Mouse (Mus musculus) heart, postnatal 0 days (tissue): ENCODE data around the gene Gm17651. TPM values are rescaled to one million over a fixed set of nuclear protein-coding genes. Genes with fewer than 3 reads are reported as not detected.

Experiments used
- ATAC-seq: fragments of 200-750 bp; cut with Nextera tagmentation; 2 replicates; pipeline ENCODE4 v1.8.0; 2017; ENCODE audit warnings: low read depth, moderate number of reproducible peaks, moderate library complexity; ENCODE audit not compliant: insufficient read depth
- DNase-seq: peaks from one replicate; pipeline ENCODE4 v3.0.0-alpha.2; 2016; ENCODE audit warnings: low spot score
- H3K27ac ChIP-seq: fragments of 300-500 bp; sonication (generic); 2 replicates; pipeline ENCODE4 v1.5.1; 2014; ENCODE audit warnings: low read depth, mild to moderate bottlenecking
- H3K27me3 ChIP-seq: fragments of 300-500 bp; sonication (generic); 2 replicates; pipeline ENCODE4 v1.6.1; 2014; ENCODE audit warnings: low read length, mixed read lengths; ENCODE audit not compliant: control insufficient read depth, insufficient read depth
- H3K36me3 ChIP-seq: fragments of 300-500 bp; sonication (generic); replicated peaks from 2 replicates; pipeline ENCODE4 v1.6.1; 2014; ENCODE audit warnings: low read length, mixed read lengths; ENCODE audit not compliant: control insufficient read depth, insufficient read depth
- H3K4me1 ChIP-seq: fragments of 300-500 bp; sonication (generic); 2 replicates; pipeline ENCODE4 v1.6.1; 2014; ENCODE audit warnings: antibody characterized with exemption; ENCODE audit not compliant: control insufficient read depth, insufficient read depth
- H3K4me2 ChIP-seq: fragments of 300-500 bp; sonication (generic); 2 replicates; pipeline ENCODE4 v1.6.1; 2014; ENCODE audit warnings: low read depth, mild to moderate bottlenecking, low read length, moderate library complexity
- H3K4me3 ChIP-seq: fragments of 300-500 bp; sonication (generic); 2 replicates; pipeline ENCODE4 v1.5.1; 2014; ENCODE audit warnings: low read depth, low read length
- H3K9ac ChIP-seq: fragments of 300-500 bp; sonication (generic); replicated peaks from 2 replicates; pipeline ENCODE4 v1.6.1; 2014; ENCODE audit warnings: low read depth, low read length, mixed read lengths
- H3K9me3 ChIP-seq: fragments of 300-500 bp; sonication (generic); replicated peaks from 2 replicates; pipeline ENCODE4 v1.6.1; 2016; ENCODE audit warnings: low read length; ENCODE audit not compliant: control insufficient read depth
- CTCF ChIP-seq: IDR thresholded peaks from 2 replicates; pipeline ENCODE4 v1.5.1; 2016; ENCODE audit warnings: antibody characterized with exemption, control low read depth, low read depth
- EP300 ChIP-seq: IDR thresholded peaks from 2 replicates; pipeline ENCODE4 v1.6.1; 2016; ENCODE audit warnings: antibody characterized with exemption, low read depth
- WGBS: fragments of 180-500 bp; shearing (Covaris S2); extraction: QIAGEN DNeasy Blood & Tissue Kit; methylation state at CpG from one replicate; pipeline ENCODE4 v1.1.7; 2014; 5-methylcytosine and 5-hydroxymethylcytosine counted together
- polyA plus RNA-seq: library from polyadenylated mRNA; unstranded; fragments of >200 nt; fragmentation: Nextera tagmentation; extraction: Ambion mirVana; gene quantifications from 2 replicates; pipeline ENCODE4 v1.2.1, GENCODE M21; 2015
- total RNA-seq: library from RNA; depleted of rRNA; stranded (reverse); fragments of >200 nt; gene quantifications from 2 replicates; pipeline ENCODE4 v1.2.3, GENCODE M21; 2014; ENCODE audit warnings: low replicate concordance; rRNA removed

The Gm17651 gene
- total RNA-seq, result not detected in 2 replicates
- not detected in 2 replicates for polyA plus RNA-seq

DNA sequence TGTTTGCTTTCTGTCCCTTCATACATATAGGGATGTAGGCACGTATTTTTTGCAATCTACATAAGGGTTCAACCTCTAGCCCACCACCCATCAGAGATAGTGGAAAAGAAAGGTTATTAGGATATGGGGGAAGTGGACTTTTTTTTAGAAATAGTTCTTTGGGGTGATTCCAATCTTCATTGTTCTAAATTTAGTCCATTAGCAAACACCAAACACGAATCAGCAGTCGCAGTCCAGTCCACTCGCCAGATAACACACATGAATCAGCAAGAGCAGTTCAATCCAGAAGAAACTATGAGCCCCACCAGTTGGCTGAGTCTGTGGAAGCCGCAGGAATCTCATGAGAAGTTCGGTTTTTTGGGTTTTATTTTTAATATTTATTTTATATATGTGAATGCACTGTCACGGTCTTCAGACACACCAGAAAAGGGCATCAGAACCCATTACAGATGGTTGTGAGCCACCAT is at the start of gene Gm17651:
Gene Gm17651, minus strand, starts transcription at position 51 of the 467 bp plus-strand sequence.
- Histone ChIP-seq H3K9ac (no peak within 1 kb of the TSS), H3K4me3 (no peak within 1 kb of the TSS), H3K36me3 (peaks cover 26% of the 10 kb centered on the region), H3K27ac (no peak within 1 kb of the TSS), H3K4me2 (no peak within 1 kb of the TSS), H3K27me3 (no peaks in the 10 kb centered on the region), H3K4me1 (no peaks in the 10 kb centered on the region), H3K9me3 (no peaks in the 10 kb centered on the region)
- TF ChIP-seq CTCF (no peak), EP300 (no peak)
- DNase-seq (no peak), ATAC-seq (no peak)
- 55% methylated on average over 7 of the region's 7 CpGs for WGBS

DNA sequence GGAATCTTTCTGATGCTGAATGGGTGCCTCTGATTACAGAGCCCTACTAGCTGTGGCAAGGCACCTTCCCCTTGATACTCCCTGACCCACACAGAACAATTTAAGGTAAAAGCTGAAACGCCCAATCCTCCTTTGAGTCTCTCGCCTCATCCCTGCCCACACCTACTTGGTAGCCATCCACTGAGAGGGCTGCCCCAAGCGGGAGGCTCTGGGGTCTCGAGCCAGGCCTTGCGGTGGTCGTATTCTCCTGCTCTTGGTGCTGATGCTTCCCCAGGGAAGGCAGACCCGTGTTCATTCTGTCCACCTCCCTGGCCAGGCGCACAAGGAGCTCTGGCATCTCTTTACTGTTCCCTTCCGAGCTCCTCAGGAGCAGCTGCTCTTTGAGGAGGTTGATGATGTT is 44.6 kb upstream of the Gm17651 start:
- ATAC-seq, result no peak
- DNase-seq, result no peak
- no peak for TF ChIP-seq CTCF
- H3K36me3 ChIP-seq, result peaks cover 87% of the 10 kb centered on the region
- no peaks in the 10 kb centered on the region for H3K9me3 ChIP-seq
- no peak overlapping the region for H3K4me2 ChIP-seq
- 90% methylated on average over 9 of the region's 9 CpGs for whole genome bisulfite sequencing
- H3K4me3 ChIP-seq, result no peak overlapping the region
- H3K4me1 ChIP-seq, result no peaks in the 10 kb centered on the region
- no peak overlapping the region for H3K9ac ChIP-seq
- no peak overlapping the region for H3K27ac ChIP-seq
- H3K27me3 ChIP-seq, result no peaks in the 10 kb centered on the region

DNA sequence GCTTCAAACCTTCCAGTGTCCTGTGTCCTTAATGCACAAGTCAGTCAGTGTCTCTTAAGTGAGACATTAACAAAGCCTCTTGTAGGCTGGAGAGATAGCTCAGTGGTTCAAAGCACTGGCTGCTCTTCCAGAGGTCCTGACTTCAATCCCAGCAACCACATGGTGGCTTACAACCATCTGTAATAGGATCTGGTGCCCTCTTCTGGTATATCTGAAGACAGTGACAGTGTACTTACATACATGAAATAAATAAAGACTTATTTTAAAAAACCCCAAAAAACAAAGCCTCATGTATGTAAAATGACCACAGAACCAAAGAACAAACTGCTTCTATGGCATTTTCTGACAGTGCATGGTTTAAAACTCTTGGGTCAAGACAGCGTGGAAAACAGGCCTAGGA is 41.4 kb upstream of the Gm17651 start:
- no peaks in the 10 kb centered on the region for H3K4me1 ChIP-seq
- no peaks in the 10 kb centered on the region for H3K9me3 ChIP-seq
- no peak overlapping the region for H3K9ac ChIP-seq
- 86% methylated on average over 1 of the region's 1 CpGs for WGBS
- H3K4me2 ChIP-seq, result no peak overlapping the region
- no peak for ATAC-seq
- peaks cover 81% of the 10 kb centered on the region for H3K36me3 ChIP-seq
- no peak overlapping the region for H3K4me3 ChIP-seq
- TF ChIP-seq EP300, result no peak
- TF ChIP-seq CTCF, result 0 out of 2 replicates have a peak, but pooled peaks have one; percentile 12
- no peak overlapping the region for H3K27ac ChIP-seq
- no peak for DNase-seq
- H3K27me3 ChIP-seq, result no peaks in the 10 kb centered on the region

DNA sequence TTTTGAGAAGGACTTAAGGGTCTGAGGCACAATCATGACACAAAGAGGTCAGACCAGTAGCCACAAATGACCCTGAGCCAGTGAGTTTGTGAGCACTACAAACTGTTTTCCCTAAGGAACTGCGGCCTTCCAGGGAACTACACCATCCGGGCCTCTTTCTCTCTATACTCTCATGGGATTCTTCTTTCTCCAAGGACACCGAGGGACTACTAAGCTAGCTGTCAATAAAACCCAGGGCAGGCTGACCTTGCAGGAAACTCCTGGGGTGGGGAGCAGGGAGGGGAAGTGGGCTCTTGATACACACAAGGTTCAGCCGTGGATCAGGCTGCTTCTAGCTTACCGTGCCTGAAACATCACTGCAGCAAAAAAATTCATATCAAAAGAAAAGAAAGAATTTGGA is 36.4 kb upstream of the Gm17651 start:
- DNase-seq (no peak), ATAC-seq (no peak)
- H3K9ac ChIP-seq, result no peak overlapping the region
- H3K27me3 ChIP-seq, result no peaks in the 10 kb centered on the region
- H3K36me3 ChIP-seq, result peaks cover 86% of the 10 kb centered on the region
- no peak overlapping the region for H3K27ac ChIP-seq
- 43% methylated on average over 5 of the region's 5 CpGs for WGBS
- no peaks in the 10 kb centered on the region for H3K9me3 ChIP-seq
- TF ChIP-seq EP300 (no peak), CTCF (no peak)
- no peaks in the 10 kb centered on the region for H3K4me1 ChIP-seq
- H3K4me2 ChIP-seq, result no peak overlapping the region
- H3K4me3 ChIP-seq, result no peak overlapping the region

DNA sequence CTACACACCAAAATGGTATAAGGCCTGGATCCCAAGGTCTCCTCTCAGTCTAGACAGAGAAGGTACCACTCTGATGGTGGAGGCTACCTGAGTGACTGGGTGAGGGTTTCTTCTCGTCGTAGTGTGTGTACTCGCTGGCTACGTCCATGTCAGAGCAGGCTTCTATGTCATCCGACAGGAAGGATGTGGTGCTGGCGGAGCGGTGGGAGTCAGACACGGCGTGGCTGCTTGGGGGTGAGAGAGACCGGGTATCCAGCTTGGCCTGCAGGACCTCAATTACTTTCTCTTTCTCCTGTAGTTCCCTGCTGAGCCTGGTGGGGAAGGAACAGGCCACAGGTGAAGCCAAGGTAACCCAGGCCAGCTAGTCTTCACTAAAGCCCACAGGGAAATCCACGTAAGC is 35.6 kb upstream of the Gm17651 start:
- DNase-seq, result no peak
- Histone ChIP-seq H3K27ac (no peak overlapping the region), H3K36me3 (peaks cover 86% of the 10 kb centered on the region), H3K4me3 (no peak overlapping the region), H3K27me3 (no peaks in the 10 kb centered on the region), H3K4me1 (no peaks in the 10 kb centered on the region), H3K9ac (no peak overlapping the region), H3K9me3 (no peaks in the 10 kb centered on the region), H3K4me2 (no peak overlapping the region)
- 89% methylated on average over 11 of the region's 11 CpGs for WGBS
- TF ChIP-seq EP300 (no peak), CTCF (no peak)
- ATAC-seq, result no peak

DNA sequence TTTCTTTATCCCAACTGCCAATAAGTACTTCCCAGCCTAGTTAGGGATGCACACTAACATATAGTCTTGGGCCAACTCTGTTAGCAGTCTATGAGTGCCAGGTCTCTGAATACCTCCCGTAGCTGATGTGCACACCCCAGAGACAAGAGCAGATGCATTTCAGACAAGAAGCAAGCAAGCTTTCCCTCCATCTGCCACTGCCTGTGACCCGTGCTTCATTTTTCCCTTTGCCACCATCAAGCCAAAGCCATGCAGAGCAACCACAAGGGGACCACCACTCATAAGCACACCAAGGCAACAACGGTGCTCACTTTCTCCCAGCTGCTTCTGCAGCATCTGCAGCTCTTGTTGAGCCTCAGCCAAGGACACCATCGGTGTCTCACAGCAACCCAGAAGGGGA is 32.1 kb upstream of the Gm17651 start:
- no peak overlapping the region for H3K4me2 ChIP-seq
- no peaks in the 10 kb centered on the region for H3K9me3 ChIP-seq
- ATAC-seq (no peak), DNase-seq (no peak)
- no peaks in the 10 kb centered on the region for H3K27me3 ChIP-seq
- no peak overlapping the region for H3K27ac ChIP-seq
- peaks cover 86% of the 10 kb centered on the region for H3K36me3 ChIP-seq
- 86% methylated on average over 4 of the region's 4 CpGs for WGBS
- H3K9ac ChIP-seq, result no peak overlapping the region
- no peak overlapping the region for H3K4me3 ChIP-seq
- no peak for TF ChIP-seq EP300
- TF ChIP-seq CTCF, result no peak
- no peaks in the 10 kb centered on the region for H3K4me1 ChIP-seq
